Mouse (Mus musculus) heart, embryonic 12.5 days (tissue): ENCODE measurements at regions not wholly inside any gene's neighbourhood (a gene's known extent, or its start where the extent isn't known, plus 50 kb on each side); places are given as distances from the start of the nearest gene placed in this dataset.

ENCODE experiments used
- ATAC-seq: fragments of 200-750 bp; cut with Nextera tagmentation; 2 replicates; pipeline ENCODE4 v1.8.0; 2017; ENCODE audit warnings: moderate TSS enrichment, moderate library complexity; ENCODE audit not compliant: insufficient number of reproducible peaks, low FRiP score
- H3K27ac ChIP-seq: fragments of 300-500 bp; sonication (generic); 2 replicates; pipeline ENCODE4 v1.5.1; 2016; ENCODE audit warnings: mild to moderate bottlenecking, moderate library complexity; ENCODE audit not compliant: poor library complexity, severe bottlenecking
- H3K27me3 ChIP-seq: fragments of 300-500 bp; sonication (generic); replicated peaks from 2 replicates; pipeline ENCODE4 v1.6.1; 2016; ENCODE audit warnings: mild to moderate bottlenecking, moderate library complexity
- H3K36me3 ChIP-seq: fragments of 300-500 bp; sonication (generic); 2 replicates; pipeline ENCODE4 v1.6.1; 2016; ENCODE audit warnings: mild to moderate bottlenecking, moderate library complexity
- H3K4me1 ChIP-seq: fragments of 300-500 bp; sonication (generic); replicated peaks from 2 replicates; pipeline ENCODE4 v1.6.1; 2016; ENCODE audit warnings: mild to moderate bottlenecking
- H3K4me2 ChIP-seq: fragments of 300-500 bp; sonication (generic); 2 replicates; pipeline ENCODE4 v1.6.1; 2016; ENCODE audit warnings: mild to moderate bottlenecking, moderate library complexity
- H3K4me3 ChIP-seq: fragments of 300-500 bp; sonication (generic); 2 replicates; pipeline ENCODE4 v1.5.1; 2016; ENCODE audit warnings: mild to moderate bottlenecking
- H3K9ac ChIP-seq: fragments of 300-500 bp; sonication (generic); 2 replicates; pipeline ENCODE4 v1.6.1; 2016; ENCODE audit warnings: mild to moderate bottlenecking, moderate library complexity
- H3K9me3 ChIP-seq: fragments of 300-500 bp; sonication (generic); replicated peaks from 2 replicates; pipeline ENCODE4 v1.6.1; 2016; ENCODE audit warnings: mild to moderate bottlenecking, moderate library complexity
- WGBS: fragments of 180-500 bp; shearing (Covaris S2); methylation state at CpG from one replicate; pipeline ENCODE4 v1.1.7; 2016; 5-methylcytosine and 5-hydroxymethylcytosine counted together

- Histone ChIP-seq H3K27ac (peak overlapping the region; percentile 47), H3K4me1 (peaks cover 25% of the 10 kb centered on the region), H3K27me3 (0 out of 2 replicates have a peak, but pooled peaks cover 1% of the 10 kb centered on the region), H3K4me2 (peak overlapping the region; percentile 76), H3K36me3 (no peaks in the 10 kb centered on the region), H3K9me3 (no peaks in the 10 kb centered on the region), H3K9ac (no peak overlapping the region), H3K4me3 (peak overlapping the region; percentile 38; the same call in 1 of the 2 replicates)
- whole genome bisulfite sequencing = 11% methylated on average over 16 of the region's 16 CpGs
- ATAC-seq = no peak
These were observed 257.6 kb upstream of the Nr2f2 start for GRCm38 (mm10) chr7:70624031-70624726.

- no peak for ATAC-seq
- no peak overlapping the region for H3K4me2 ChIP-seq
- no peak overlapping the region for H3K27ac ChIP-seq
- 64% methylated on average over 7 of the region's 7 CpGs for WGBS
- H3K36me3 ChIP-seq = no peaks in the 10 kb centered on the region
- H3K4me3 ChIP-seq = no peak overlapping the region
- H3K4me1 ChIP-seq = peaks cover 6% of the 10 kb centered on the region
- no peaks in the 10 kb centered on the region for H3K27me3 ChIP-seq
- no peaks in the 10 kb centered on the region for H3K9me3 ChIP-seq
- H3K9ac ChIP-seq = no peak overlapping the region
These were observed 252.9 kb upstream of the Nr2f2 start for GRCm38 (mm10) chr7:70619400-70619799.

GRCm38 (mm10) chr7:70618270-70618669 is 251.7 kb upstream of the Nr2f2 start:
- Histone ChIP-seq H3K4me3 (no peak overlapping the region), H3K27me3 (no peaks in the 10 kb centered on the region), H3K36me3 (no peaks in the 10 kb centered on the region), H3K9me3 (no peaks in the 10 kb centered on the region), H3K9ac (no peak overlapping the region), H3K27ac (no peak overlapping the region), H3K4me1 (no peaks in the 10 kb centered on the region), H3K4me2 (no peak overlapping the region)
- 68% methylated on average over 5 of the region's 5 CpGs for WGBS
- ATAC-seq = no peak

- Histone ChIP-seq H3K36me3 (no peaks in the 10 kb centered on the region), H3K4me1 (no peaks in the 10 kb centered on the region), H3K27ac (no peak overlapping the region), H3K9ac (no peak overlapping the region), H3K9me3 (no peaks in the 10 kb centered on the region), H3K4me2 (no peak overlapping the region), H3K4me3 (no peak overlapping the region), H3K27me3 (no peaks in the 10 kb centered on the region)
- ATAC-seq = no peak
- WGBS = 74% methylated on average over 7 of the region's 7 CpGs
These were observed 240.0 kb upstream of the Nr2f2 start for GRCm38 (mm10) chr7:70606511-70606910.

GRCm38 (mm10) chr7:70604471-70605174 is 238.1 kb upstream of the Nr2f2 start:
- Histone ChIP-seq H3K27me3 (no peaks in the 10 kb centered on the region), H3K9me3 (no peaks in the 10 kb centered on the region), H3K4me2 (no peak overlapping the region), H3K4me1 (no peaks in the 10 kb centered on the region), H3K36me3 (no peaks in the 10 kb centered on the region), H3K9ac (no peak overlapping the region), H3K27ac (no peak overlapping the region), H3K4me3 (no peak overlapping the region)
- WGBS = 82% methylated on average over 5 of the region's 5 CpGs
- no peak for ATAC-seq

GRCm38 (mm10) chr7:70593027-70593426 is 226.5 kb upstream of the Nr2f2 start:
- Histone ChIP-seq H3K4me1 (0 out of 2 replicates have a peak, but pooled peaks cover 7% of the 10 kb centered on the region), H3K27me3 (no peaks in the 10 kb centered on the region), H3K9me3 (no peaks in the 10 kb centered on the region), H3K4me3 (no peak overlapping the region), H3K9ac (no peak overlapping the region), H3K4me2 (no peak overlapping the region), H3K27ac (no peak overlapping the region), H3K36me3 (no peaks in the 10 kb centered on the region)
- WGBS = 85% methylated on average over 6 of the region's 6 CpGs
- no peak for ATAC-seq

- Histone ChIP-seq H3K4me1 (0 out of 2 replicates have a peak, but pooled peaks cover 7% of the 10 kb centered on the region), H3K4me2 (peak overlapping the region; percentile 38), H3K36me3 (no peaks in the 10 kb centered on the region), H3K9ac (no peak overlapping the region), H3K27me3 (no peaks in the 10 kb centered on the region), H3K27ac (no peak overlapping the region), H3K4me3 (no peak overlapping the region), H3K9me3 (no peaks in the 10 kb centered on the region)
- ATAC-seq = no peak
- 27% methylated on average over 13 of the region's 13 CpGs for WGBS
These were observed 225.1 kb upstream of the Nr2f2 start for GRCm38 (mm10) chr7:70591361-70592256.

GRCm38 (mm10) chr7:70589713-70590112 is 223.2 kb upstream of the Nr2f2 start:
- Histone ChIP-seq H3K9ac (no peak overlapping the region), H3K9me3 (no peaks in the 10 kb centered on the region), H3K27ac (no peak overlapping the region), H3K36me3 (no peaks in the 10 kb centered on the region), H3K4me3 (no peak overlapping the region), H3K4me1 (0 out of 2 replicates have a peak, but pooled peaks cover 11% of the 10 kb centered on the region), H3K27me3 (no peaks in the 10 kb centered on the region), H3K4me2 (no peak overlapping the region)
- no peak for ATAC-seq
- 79% methylated on average over 5 of the region's 5 CpGs for WGBS

- Histone ChIP-seq H3K4me1 (0 out of 2 replicates have a peak, but pooled peaks cover 11% of the 10 kb centered on the region), H3K36me3 (no peaks in the 10 kb centered on the region), H3K4me2 (no peak overlapping the region), H3K4me3 (no peak overlapping the region), H3K9me3 (no peaks in the 10 kb centered on the region), H3K27ac (no peak overlapping the region), H3K9ac (no peak overlapping the region), H3K27me3 (no peaks in the 10 kb centered on the region)
- 82% methylated on average over 1 of the region's 1 CpGs for WGBS
- ATAC-seq = no peak
These were observed 221.5 kb upstream of the Nr2f2 start for GRCm38 (mm10) chr7:70588061-70588460.

GRCm38 (mm10) chr7:70584480-70584879 is 217.9 kb upstream of the Nr2f2 start:
- H3K27ac ChIP-seq = no peak overlapping the region
- no peak overlapping the region for H3K4me3 ChIP-seq
- no peaks in the 10 kb centered on the region for H3K27me3 ChIP-seq
- no peak overlapping the region for H3K4me2 ChIP-seq
- no peaks in the 10 kb centered on the region for H3K36me3 ChIP-seq
- H3K4me1 ChIP-seq = 0 out of 2 replicates have a peak, but pooled peaks cover 3% of the 10 kb centered on the region
- no peaks in the 10 kb centered on the region for H3K9me3 ChIP-seq
- no peak for ATAC-seq
- H3K9ac ChIP-seq = no peak overlapping the region
- WGBS = 68% methylated on average over 13 of the region's 13 CpGs
